8 mouse cellular contexts compared by ENCODE assay signal in the genomic region with DNA sequence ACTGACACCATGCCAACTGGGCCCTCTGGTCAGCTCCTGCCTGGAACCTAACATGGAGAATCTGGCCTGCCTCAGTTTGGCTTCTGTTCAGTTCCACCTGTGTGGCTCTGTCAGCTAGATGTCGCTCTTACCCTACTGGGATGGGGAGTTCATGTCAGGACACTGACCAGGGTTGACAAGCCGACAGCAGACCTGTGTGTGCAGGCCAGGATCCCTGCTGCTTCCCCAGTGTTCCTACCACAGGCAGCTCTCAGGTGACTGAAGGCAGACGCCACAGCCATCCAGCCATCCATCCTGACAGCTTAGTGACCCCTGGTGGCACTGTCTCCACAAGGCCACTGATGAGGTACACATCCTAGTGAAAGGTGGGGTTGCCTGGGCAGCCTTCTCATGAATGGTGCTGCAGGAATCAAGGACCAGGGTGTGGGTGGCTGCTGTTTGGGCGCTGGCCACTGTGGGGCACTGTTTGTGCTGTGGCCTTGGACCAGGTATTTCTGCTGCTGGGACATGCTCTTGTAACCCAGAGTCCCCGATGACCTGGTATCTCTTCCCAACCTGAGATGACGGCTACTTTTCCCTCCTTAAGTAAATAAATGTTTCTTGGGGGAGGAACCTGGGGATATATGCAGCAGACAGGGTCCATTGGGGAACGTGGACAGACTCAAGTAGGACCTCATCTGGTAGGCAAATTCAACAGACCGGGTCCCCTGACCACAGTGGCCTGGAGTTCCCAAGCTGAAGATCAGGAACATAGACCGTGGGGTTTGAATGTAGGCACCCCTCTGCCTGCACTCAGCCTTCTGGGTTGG. TPM values are rescaled to one million over a fixed set of nuclear protein-coding genes. Genes with fewer than 3 reads are reported as not detected.
DNase-seq lines count a peak whose midpoint lies in the region; ATAC-seq and TF ChIP-seq lines count a peak whose summit lies in the region.

No protein-coding gene starts in this region.

- H3K4me1 ChIP-seq in CH12.LX (ENCODE audit: control insufficient read depth in 1 of 2, insufficient read depth in 2 of 2): peaks cover 13 to 25% of the 10 kb centered on the region in 2 experiments
- H3K4me1 ChIP-seq in heart, embryonic 14.5 days (ENCODE audit: control insufficient read depth in 2 of 2, insufficient read depth in 2 of 2, low read length in 2 of 2): peaks cover 30 to 44% of the 10 kb centered on the region in 2 experiments
- peaks cover 27% of the 10 kb centered on the region for H3K4me1 ChIP-seq in kidney, embryonic 15.5 days
- peaks cover 9% of the 10 kb centered on the region for H3K4me1 ChIP-seq in lung, embryonic 16.5 days (replicated peaks; ENCODE audit: control insufficient read depth, insufficient read depth, low read length)

- H3K4me2 ChIP-seq in CH12.LX (ENCODE audit: insufficient read depth, low read depth, poor library complexity, severe bottlenecking): peak overlapping the region; percentile 42; the same call in 1 of the 2 replicates
- no peak overlapping the region for H3K4me2 ChIP-seq in heart, embryonic 14.5 days (ENCODE audit: low read length)
- H3K4me2 ChIP-seq in kidney, embryonic 15.5 days: no peak overlapping the region
- no peak overlapping the region for H3K4me2 ChIP-seq in lung, embryonic 16.5 days (ENCODE audit: low read depth, low read length)

- no peaks in the 10 kb centered on the region for H3K9me3 ChIP-seq in CH12.LX (replicated peaks; ENCODE audit: low read length)
- H3K9me3 ChIP-seq in heart, embryonic 14.5 days (ENCODE audit: control insufficient read depth, low read length): no peaks in the 10 kb centered on the region
- no peaks in the 10 kb centered on the region for H3K9me3 ChIP-seq in kidney, embryonic 15.5 days (replicated peaks)
- no peaks in the 10 kb centered on the region for H3K9me3 ChIP-seq in lung, embryonic 16.5 days (ENCODE audit: control insufficient read depth, low read length)

- no peak overlapping the region for H3K4me3 ChIP-seq in CH12.LX (replicated peaks in 1 of 3; ENCODE audit: low read depth in 2 of 3, low read length in 2 of 3, poor library complexity in 1 of 3)
- H3K4me3 ChIP-seq in heart, embryonic 14.5 days (ENCODE audit: control insufficient read depth in 1 of 2, insufficient read depth in 1 of 2, low read depth in 1 of 2, low read length in 2 of 2): no peak overlapping the region
- H3K4me3 ChIP-seq in kidney, embryonic 15.5 days (replicated peaks): no peak overlapping the region
- no peak overlapping the region for H3K4me3 ChIP-seq in lung, embryonic 16.5 days (ENCODE audit: low read length)

- DNase-seq in CH12.LX (ENCODE audit: extremely low read depth): peak; percentile 64
- peak; percentile 72 for DNase-seq in adrenal gland, postnatal 25 days
- DNase-seq in retina, postnatal 1 day: peak; percentile 64
- DNase-seq in urinary bladder, adult 2 months (ENCODE audit: low spot score): peak; percentile 54

- no peaks in the 10 kb centered on the region for H3K79me2 ChIP-seq in CH12.LX (replicated peaks; ENCODE audit: control insufficient read depth, extremely low read depth, insufficient read depth, poor library complexity, severe bottlenecking)

- H3K27me3 ChIP-seq in CH12.LX (replicated peaks): peaks cover 11% of the 10 kb centered on the region
- no peaks in the 10 kb centered on the region for H3K27me3 ChIP-seq in heart, embryonic 14.5 days (ENCODE audit: control insufficient read depth, insufficient read depth, low read length)
- H3K27me3 ChIP-seq in kidney, embryonic 15.5 days: no peaks in the 10 kb centered on the region
- H3K27me3 ChIP-seq in lung, embryonic 16.5 days (ENCODE audit: control insufficient read depth, insufficient read depth, low read depth, low read length): no peaks in the 10 kb centered on the region

- H3K36me3 ChIP-seq in CH12.LX (replicated peaks in 1 of 2; ENCODE audit: control insufficient read depth in 1 of 2, insufficient read depth in 1 of 2, low read length in 1 of 2): peaks cover 26 to 46% of the 10 kb centered on the region in 2 experiments
- peaks cover 39% of the 10 kb centered on the region for H3K36me3 ChIP-seq in heart, embryonic 14.5 days (ENCODE audit: control insufficient read depth, insufficient read depth, low read length)
- peaks cover 45% of the 10 kb centered on the region for H3K36me3 ChIP-seq in kidney, embryonic 15.5 days
- H3K36me3 ChIP-seq in lung, embryonic 16.5 days (ENCODE audit: control insufficient read depth, insufficient read depth, low read length): peaks cover 20% of the 10 kb centered on the region

- no peak for TF ChIP-seq POLR2A in CH12.LX (IDR thresholded peaks at IDR 0.05; ENCODE audit: low read depth, low read length)

- no peak for TF ChIP-seq EP300 in CH12.LX (IDR thresholded peaks at IDR 0.05; ENCODE audit: low read length)

- H3K27ac ChIP-seq in CH12.LX (ENCODE audit: insufficient read depth, low read depth): no peak overlapping the region
- no peak overlapping the region for H3K27ac ChIP-seq in heart, embryonic 14.5 days (replicated peaks in 1 of 2; ENCODE audit: control insufficient read depth in 1 of 2, insufficient read depth in 1 of 2, low read depth in 2 of 2, low read length in 2 of 2)
- H3K27ac ChIP-seq in kidney, embryonic 15.5 days: no peak overlapping the region
- H3K27ac ChIP-seq in lung, embryonic 16.5 days (ENCODE audit: low read length): no peak overlapping the region

- dilution Hi-C loops in CH12.LX (cut with MboI; ENCODE audit: extremely low pct_ligation_motif_present, extremely low pct_unique_long_range_greater_than_20kb, low sequenced_read_pairs): no loop called here

- no peak overlapping the region for H3K9ac ChIP-seq in CH12.LX (ENCODE audit: insufficient read depth, low read depth)
- H3K9ac ChIP-seq in heart, embryonic 14.5 days (ENCODE audit: low read length): no peak overlapping the region
- H3K9ac ChIP-seq in kidney, embryonic 15.5 days: no peak overlapping the region
- H3K9ac ChIP-seq in lung, embryonic 16.5 days (ENCODE audit: low read length): no peak overlapping the region

- peak; percentile 76 for ATAC-seq in erythroblast, adult 5-6 weeks (replicated peaks; ENCODE audit: low FRiP score, poor library complexity, severe bottlenecking)
- ATAC-seq in heart, embryonic 14.5 days (ENCODE audit: insufficient number of reproducible peaks, insufficient read depth, low FRiP score, low read depth): 0 out of 2 replicates have a peak, but pooled peaks have one; percentile 10
- peak; percentile 16 for ATAC-seq in kidney, embryonic 15.5 days (replicated peaks; ENCODE audit: low FRiP score)
- ATAC-seq in lung, embryonic 16.5 days (ENCODE audit: low read depth): peak; percentile 62

- TF ChIP-seq RAD21 in CH12.LX (IDR thresholded peaks at IDR 0.05; ENCODE audit: low read depth, low read length): peak; percentile 48

- in situ Hi-C loops in CH12.LX (cut with MboI; ENCODE audit: low pct_ligation_motif_present, low pct_unique_long_range_greater_than_20kb, low sequenced_read_pairs): loop anchor here (5.0 to 10.0 kb wide), 3 partner anchors 49 to 247 kb away; a partner anchor contains a TSS

- 17% methylated on average over 9 of the region's 9 CpGs for WGBS in heart, embryonic 14.5 days
- 22% methylated on average over 9 of the region's 9 CpGs for WGBS in kidney, embryonic 15.5 days
- 19% methylated on average over 9 of the region's 9 CpGs for WGBS in lung, embryonic 16.5 days

- peak; percentile 36 to 72 for TF ChIP-seq CTCF in CH12.LX (conservative IDR thresholded peaks at IDR 0.05 in 1 of 2, IDR thresholded peaks at IDR 0.05 in 1 of 2; ENCODE audit: low read depth in 2 of 2, low read length in 2 of 2)

TF ChIP-seq in CH12.LX, 34 proteins besides CTCF, POLR2A, EP300 and RAD21 (continues in another document):
- TF ChIP-seq SMC3 (IDR thresholded peaks at IDR 0.05; ENCODE audit: low read depth, low read length) (peak; percentile 46), JUND (conservative IDR thresholded peaks at IDR 0.05; ENCODE audit: low read depth, low read length) (no peak), GABPA (IDR thresholded peaks at IDR 0.05; ENCODE audit: insufficient replicate concordance, low read depth, low read length) (no peak)

RNA-seq across cellular contexts. Expression of a gene that starts 8.7 kb away (rescaled TPM):
- 85.0 and 150 TPM in 2 replicates for total RNA-seq in CH12.LX (2012; rRNA removed)
- 63.6 and 67.6 TPM in 2 replicates for total RNA-seq in CH12.LX (2014; rRNA removed)
- polyA plus RNA-seq in CH12.LX (2012; ENCODE audit: insufficient read length, low read depth): 93.8 and 107 TPM in 2 replicates
- 35.1 and 37.8 TPM in 2 replicates for total RNA-seq in adrenal gland, postnatal 25 days (2021)
- 9.8 and 16.7 TPM in 2 replicates for total RNA-seq in erythroblast, adult 5-6 weeks (2015; ENCODE audit: low replicate concordance)
- 15.5 and 17.6 TPM in 2 replicates for total RNA-seq in erythroblast, adult 5-6 weeks (2017; ENCODE audit: low replicate concordance)
- 46.3 and 53.1 TPM in 2 replicates for polyA plus RNA-seq in heart, embryonic 14.5 days (2014; fragmentation: Nextera tagmentation; extraction: Ambion mirVana)
- polyA plus RNA-seq in kidney, embryonic 15.5 days (2015; fragmentation: Nextera tagmentation; extraction: Ambion mirVana): 101 and 104 TPM in 2 replicates
- 99.5 and 110 TPM in 2 replicates for polyA plus RNA-seq in lung, embryonic 16.5 days (2015; fragmentation: Nextera tagmentation; extraction: Ambion mirVana)
- 31.0 and 36.2 TPM in 2 replicates for polyA plus RNA-seq in urinary bladder, adult 2 months (2012; rRNA removed)

RNA-seq across cellular contexts. Expression of a gene that starts 9.1 kb away (rescaled TPM):
- total RNA-seq in CH12.LX (2012; rRNA removed) (10.3 and 10.7 TPM in 2 replicates), CH12.LX (2014; rRNA removed) (7.5 and 8.1 TPM in 2 replicates)
- 7.1 and 8.5 TPM in 2 replicates for polyA plus RNA-seq in CH12.LX (2012; ENCODE audit: insufficient read length, low read depth)
- 13.7 and 16.3 TPM in 2 replicates for total RNA-seq in adrenal gland, postnatal 25 days (2021)
- 3.7 and 7.7 TPM in 2 replicates for total RNA-seq in erythroblast, adult 5-6 weeks (2015; ENCODE audit: low replicate concordance)
- total RNA-seq in erythroblast, adult 5-6 weeks (2017; ENCODE audit: low replicate concordance): 0.42 and 0.94 TPM in 2 replicates
- 9.9 and 10.9 TPM in 2 replicates for polyA plus RNA-seq in heart, embryonic 14.5 days (2014; fragmentation: Nextera tagmentation; extraction: Ambion mirVana)
- 12.2 and 14.3 TPM in 2 replicates for polyA plus RNA-seq in kidney, embryonic 15.5 days (2015; fragmentation: Nextera tagmentation; extraction: Ambion mirVana)
- polyA plus RNA-seq in lung, embryonic 16.5 days (2015; fragmentation: Nextera tagmentation; extraction: Ambion mirVana): 13.5 and 14.4 TPM in 2 replicates
- 16.3 TPM in 2 replicates for polyA plus RNA-seq in urinary bladder, adult 2 months (2012; rRNA removed)

RNA-seq across cellular contexts. Expression of a gene that starts 33.8 kb away (rescaled TPM):
- total RNA-seq in CH12.LX (2012; rRNA removed) (19.0 and 20.4 TPM in 2 replicates), CH12.LX (2014; rRNA removed) (19.9 and 26.0 TPM in 2 replicates)
- 11.4 and 14.1 TPM in 2 replicates for polyA plus RNA-seq in CH12.LX (2012; ENCODE audit: insufficient read length, low read depth)
- total RNA-seq in adrenal gland, postnatal 25 days (2021): 71.8 and 89.5 TPM in 2 replicates
- total RNA-seq in erythroblast, adult 5-6 weeks (2015; ENCODE audit: low replicate concordance): 1.5 and 3.1 TPM in 2 replicates
- 0.51 and 0.84 TPM in 2 replicates for total RNA-seq in erythroblast, adult 5-6 weeks (2017; ENCODE audit: low replicate concordance)
- 42.3 and 47.1 TPM in 2 replicates for polyA plus RNA-seq in heart, embryonic 14.5 days (2014; fragmentation: Nextera tagmentation; extraction: Ambion mirVana)
- 50.4 and 54.6 TPM in 2 replicates for polyA plus RNA-seq in kidney, embryonic 15.5 days (2015; fragmentation: Nextera tagmentation; extraction: Ambion mirVana)
- polyA plus RNA-seq in lung, embryonic 16.5 days (2015; fragmentation: Nextera tagmentation; extraction: Ambion mirVana): 64.1 and 68.0 TPM in 2 replicates
- 11.7 and 12.4 TPM in 2 replicates for polyA plus RNA-seq in urinary bladder, adult 2 months (2012; rRNA removed)

Comparison
In these comparisons a context has a peak if more than half of its experiments do, and no peak if none do; other contexts are left out.
1. ATAC-seq: peak in every context shown above with its lines; median percentile 76 in erythroblast, adult 5-6 weeks; 62 in lung, embryonic 16.5 days; 16 in kidney, embryonic 15.5 days; 10 in heart, embryonic 14.5 days.